Mouse (Mus musculus) midbrain, embryonic 12.5 days (tissue): ENCODE results near the gene 4933424G06Rik. TPM values are rescaled to one million over a fixed set of nuclear protein-coding genes. Genes with fewer than 3 reads are reported as not detected.

Experiments used
- ATAC-seq: fragments of 200-750 bp; cut with Nextera tagmentation; 2 replicates; pipeline ENCODE4 v1.8.0; 2017; ENCODE audit warnings: low read depth, moderate TSS enrichment, moderate library complexity; ENCODE audit not compliant: low FRiP score
- H3K27ac ChIP-seq: fragments of 300-500 bp; sonication (generic); replicated peaks from 2 replicates; pipeline ENCODE4 v1.5.1; 2016; ENCODE audit warnings: mild to moderate bottlenecking
- H3K27me3 ChIP-seq: fragments of 300-500 bp; sonication (generic); 2 replicates; pipeline ENCODE4 v1.6.1; 2016; ENCODE audit warnings: mild to moderate bottlenecking
- H3K36me3 ChIP-seq: fragments of 300-500 bp; sonication (generic); 2 replicates; pipeline ENCODE4 v1.6.1; 2016
- H3K4me1 ChIP-seq: fragments of 300-500 bp; sonication (generic); 2 replicates; pipeline ENCODE4 v1.6.1; 2016
- H3K4me2 ChIP-seq: fragments of 300-500 bp; sonication (generic); replicated peaks from 2 replicates; pipeline ENCODE4 v1.6.1; 2016; ENCODE audit warnings: mild to moderate bottlenecking, moderate library complexity
- H3K4me3 ChIP-seq: fragments of 300-500 bp; sonication (generic); 2 replicates; pipeline ENCODE4 v1.5.1; 2016; ENCODE audit warnings: mild to moderate bottlenecking
- H3K9ac ChIP-seq: fragments of 300-500 bp; sonication (generic); replicated peaks from 2 replicates; pipeline ENCODE4 v1.6.1; 2016; ENCODE audit warnings: mild to moderate bottlenecking, moderate library complexity
- H3K9me3 ChIP-seq: fragments of 300-500 bp; sonication (generic); 2 replicates; pipeline ENCODE4 v1.6.1; 2016; ENCODE audit warnings: mild to moderate bottlenecking
- WGBS: fragments of 180-500 bp; shearing (Covaris S2); methylation state at CpG from one replicate; pipeline ENCODE4 v1.1.7; 2016; 5-methylcytosine and 5-hydroxymethylcytosine counted together
- polyA plus RNA-seq: library from polyadenylated mRNA; unstranded; fragments of >200 nt; fragmentation: Nextera tagmentation; extraction: Ambion mirVana; gene quantifications from 2 replicates; pipeline ENCODE4 v1.2.1, GENCODE M21; 2016

4933424G06Rik gene
- polyA plus RNA-seq, 1 experiment from 2014 or later, result 0.27 TPM

- no peak overlapping the region for H3K27ac ChIP-seq
- H3K9ac ChIP-seq, result no peak overlapping the region
- no peaks in the 10 kb centered on the region for H3K27me3 ChIP-seq
- no peak for ATAC-seq
- H3K36me3 ChIP-seq, result no peaks in the 10 kb centered on the region
- H3K4me3 ChIP-seq, result no peak overlapping the region
- no peak overlapping the region for H3K4me2 ChIP-seq
- H3K9me3 ChIP-seq, result no peaks in the 10 kb centered on the region
- 90% methylated on average over 18 of the region's 18 CpGs for WGBS
- H3K4me1 ChIP-seq, result no peaks in the 10 kb centered on the region
Measured at GRCm38 (mm10) chr1:36759076-36759475, 49.1 kb downstream of the 4933424G06Rik start.

DNA sequence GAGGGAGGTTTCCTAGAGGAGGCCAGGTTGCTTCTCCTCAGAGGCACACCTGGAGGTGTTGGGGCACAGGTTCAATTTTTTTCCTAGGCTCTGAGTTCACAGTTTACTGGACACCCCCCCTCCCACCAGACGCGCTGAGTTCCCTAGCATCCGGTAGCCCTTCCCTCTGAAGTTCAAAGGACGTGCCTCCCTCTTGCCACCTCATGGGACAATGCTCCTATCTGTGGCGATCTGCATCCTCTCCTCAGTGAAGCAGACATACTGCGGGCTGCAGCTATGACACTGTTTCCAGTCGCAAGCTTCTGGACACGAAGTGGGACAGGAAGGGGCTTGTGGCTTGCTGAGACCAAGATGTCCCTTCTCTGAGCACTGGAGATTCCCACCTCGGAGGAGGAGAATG, 50.5 kb downstream of the 4933424G06Rik start:
- Histone ChIP-seq H3K27ac (no peak overlapping the region), H3K36me3 (no peaks in the 10 kb centered on the region), H3K4me1 (no peaks in the 10 kb centered on the region), H3K9ac (no peak overlapping the region), H3K27me3 (no peaks in the 10 kb centered on the region), H3K4me3 (no peak overlapping the region), H3K4me2 (no peak overlapping the region), H3K9me3 (no peaks in the 10 kb centered on the region)
- 89% methylated on average over 9 of the region's 9 CpGs for WGBS
- no peak for ATAC-seq

DNA sequence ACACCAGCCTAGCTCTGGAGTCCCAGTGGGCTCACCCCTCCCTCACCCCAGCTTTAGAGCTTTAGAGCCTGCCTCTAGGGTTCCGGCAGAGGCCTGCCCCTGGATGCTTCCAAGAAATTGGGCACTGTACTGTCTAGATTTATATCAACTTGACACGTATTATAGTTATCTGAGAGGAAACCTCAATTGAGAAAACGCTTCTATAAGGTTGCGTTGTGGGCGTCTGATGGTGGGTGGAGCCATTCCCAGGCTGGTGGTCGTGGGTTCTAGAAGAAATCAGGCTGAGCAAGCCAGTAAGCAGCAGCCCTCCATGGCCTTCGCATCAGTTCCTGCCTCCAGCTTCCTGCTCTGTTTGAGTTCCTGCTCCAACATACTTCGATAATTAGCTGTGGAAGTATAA, 51.1 kb downstream of the 4933424G06Rik start:
- Histone ChIP-seq H3K36me3 (no peaks in the 10 kb centered on the region), H3K27ac (no peak overlapping the region), H3K4me2 (no peak overlapping the region), H3K4me1 (no peaks in the 10 kb centered on the region), H3K4me3 (no peak overlapping the region), H3K9ac (no peak overlapping the region), H3K27me3 (no peaks in the 10 kb centered on the region), H3K9me3 (no peaks in the 10 kb centered on the region)
- no peak for ATAC-seq
- 87% methylated on average over 8 of the region's 8 CpGs for WGBS

DNA sequence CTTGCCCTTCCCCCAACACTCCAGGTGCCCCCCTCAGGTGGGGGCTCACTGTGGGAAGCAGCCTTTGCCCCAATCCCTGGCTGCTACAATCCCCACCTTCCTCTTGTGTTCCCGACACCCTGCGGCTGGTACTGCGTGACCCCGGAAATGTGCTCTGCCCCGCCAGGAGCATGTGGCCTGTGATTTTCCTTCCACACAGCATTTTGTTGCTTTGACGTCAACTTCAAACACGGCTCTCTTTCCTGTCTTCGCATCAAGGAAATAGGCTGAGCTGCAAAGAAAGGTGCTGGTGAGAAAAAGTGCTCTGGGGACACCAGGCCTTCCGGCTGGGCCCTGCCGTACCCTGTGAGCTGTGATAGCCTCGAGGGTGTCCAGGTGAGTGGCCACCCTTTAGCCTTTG, 51.6 kb downstream of the 4933424G06Rik start, which contains the start of gene Zap70:
TSS of gene Zap70 (plus strand) at position 231 of the 400 bp plus-strand sequence.
- 91% methylated on average over 11 of the region's 11 CpGs for WGBS
- H3K4me2 ChIP-seq, result no peak within 1 kb of the TSS
- H3K36me3 ChIP-seq, result no peaks in the 10 kb centered on the region
- no peak for ATAC-seq
- H3K27me3 ChIP-seq, result no peaks in the 10 kb centered on the region
- no peaks in the 10 kb centered on the region for H3K4me1 ChIP-seq
- no peak within 1 kb of the TSS for H3K27ac ChIP-seq
- H3K9ac ChIP-seq, result no peak within 1 kb of the TSS
- H3K9me3 ChIP-seq, result no peaks in the 10 kb centered on the region
- H3K4me3 ChIP-seq, result no peak within 1 kb of the TSS

GRCm38 (mm10) chr1:36766431-36767205, 56.7 kb downstream of the 4933424G06Rik start:
- Histone ChIP-seq H3K27me3 (peaks cover 13% of the 10 kb centered on the region), H3K4me1 (no peaks in the 10 kb centered on the region), H3K4me2 (no peak overlapping the region), H3K27ac (no peak overlapping the region), H3K9me3 (no peaks in the 10 kb centered on the region), H3K4me3 (no peak overlapping the region), H3K36me3 (no peaks in the 10 kb centered on the region), H3K9ac (no peak overlapping the region)
- ATAC-seq, result no peak
- 67% methylated on average over 4 of the region's 4 CpGs for WGBS

GRCm38 (mm10) chr1:36767321-36767720, 57.4 kb downstream of the 4933424G06Rik start:
- Histone ChIP-seq H3K4me1 (no peaks in the 10 kb centered on the region), H3K36me3 (no peaks in the 10 kb centered on the region), H3K9me3 (no peaks in the 10 kb centered on the region), H3K27me3 (peaks cover 17% of the 10 kb centered on the region), H3K4me2 (no peak overlapping the region), H3K4me3 (no peak overlapping the region), H3K9ac (no peak overlapping the region), H3K27ac (no peak overlapping the region)
- WGBS, result 66% methylated on average over 10 of the region's 10 CpGs
- ATAC-seq, result no peak

DNA sequence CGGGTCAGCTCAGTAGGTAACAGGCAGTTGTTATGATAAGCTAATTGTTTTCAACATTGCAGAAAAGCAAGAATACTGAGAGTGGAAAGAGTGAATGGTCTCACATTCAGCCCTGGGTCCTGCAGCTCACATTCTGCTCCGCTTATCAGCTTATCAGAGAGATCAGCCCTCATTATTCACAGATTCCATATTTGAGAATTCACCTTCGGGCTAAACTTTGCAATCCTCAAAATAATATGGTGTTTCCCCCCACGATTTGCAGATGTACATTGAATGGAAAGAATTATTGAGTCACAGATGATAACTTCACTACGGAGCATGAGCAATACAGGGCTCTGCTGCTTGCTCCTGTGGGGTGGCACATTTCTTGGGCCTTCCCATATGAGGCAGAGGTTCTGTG, 58.8 kb downstream of the 4933424G06Rik start:
- H3K4me1 ChIP-seq, result no peaks in the 10 kb centered on the region
- no peak overlapping the region for H3K4me2 ChIP-seq
- H3K9ac ChIP-seq, result no peak overlapping the region
- WGBS, result 78% methylated on average over 5 of the region's 5 CpGs
- H3K9me3 ChIP-seq, result no peaks in the 10 kb centered on the region
- no peak for ATAC-seq
- H3K27me3 ChIP-seq, result peaks cover 17% of the 10 kb centered on the region
- H3K36me3 ChIP-seq, result no peaks in the 10 kb centered on the region
- no peak overlapping the region for H3K27ac ChIP-seq
- no peak overlapping the region for H3K4me3 ChIP-seq

GRCm38 (mm10) chr1:36769951-36770350, 60.0 kb downstream of the 4933424G06Rik start:
- H3K27ac ChIP-seq, result no peak overlapping the region
- H3K9ac ChIP-seq, result no peak overlapping the region
- peaks cover 17% of the 10 kb centered on the region for H3K27me3 ChIP-seq
- no peak overlapping the region for H3K4me2 ChIP-seq
- H3K4me1 ChIP-seq, result no peaks in the 10 kb centered on the region
- no peak overlapping the region for H3K4me3 ChIP-seq
- 88% methylated on average over 1 of the region's 1 CpGs for WGBS
- no peaks in the 10 kb centered on the region for H3K9me3 ChIP-seq
- H3K36me3 ChIP-seq, result no peaks in the 10 kb centered on the region
- ATAC-seq, result no peak

- peak overlapping the region; percentile 41 for H3K4me2 ChIP-seq
- H3K27ac ChIP-seq, result no peak overlapping the region
- H3K36me3 ChIP-seq, result no peaks in the 10 kb centered on the region
- no peak for ATAC-seq
- H3K27me3 ChIP-seq, result peaks cover 17% of the 10 kb centered on the region
- H3K4me3 ChIP-seq, result peak overlapping the region; percentile 30
- no peaks in the 10 kb centered on the region for H3K9me3 ChIP-seq
- WGBS, result 12% methylated on average over 27 of the region's 27 CpGs
- no peak overlapping the region for H3K9ac ChIP-seq
- H3K4me1 ChIP-seq, result no peaks in the 10 kb centered on the region
Measured at GRCm38 (mm10) chr1:36770998-36771397, 61.0 kb downstream of the 4933424G06Rik start.

DNA sequence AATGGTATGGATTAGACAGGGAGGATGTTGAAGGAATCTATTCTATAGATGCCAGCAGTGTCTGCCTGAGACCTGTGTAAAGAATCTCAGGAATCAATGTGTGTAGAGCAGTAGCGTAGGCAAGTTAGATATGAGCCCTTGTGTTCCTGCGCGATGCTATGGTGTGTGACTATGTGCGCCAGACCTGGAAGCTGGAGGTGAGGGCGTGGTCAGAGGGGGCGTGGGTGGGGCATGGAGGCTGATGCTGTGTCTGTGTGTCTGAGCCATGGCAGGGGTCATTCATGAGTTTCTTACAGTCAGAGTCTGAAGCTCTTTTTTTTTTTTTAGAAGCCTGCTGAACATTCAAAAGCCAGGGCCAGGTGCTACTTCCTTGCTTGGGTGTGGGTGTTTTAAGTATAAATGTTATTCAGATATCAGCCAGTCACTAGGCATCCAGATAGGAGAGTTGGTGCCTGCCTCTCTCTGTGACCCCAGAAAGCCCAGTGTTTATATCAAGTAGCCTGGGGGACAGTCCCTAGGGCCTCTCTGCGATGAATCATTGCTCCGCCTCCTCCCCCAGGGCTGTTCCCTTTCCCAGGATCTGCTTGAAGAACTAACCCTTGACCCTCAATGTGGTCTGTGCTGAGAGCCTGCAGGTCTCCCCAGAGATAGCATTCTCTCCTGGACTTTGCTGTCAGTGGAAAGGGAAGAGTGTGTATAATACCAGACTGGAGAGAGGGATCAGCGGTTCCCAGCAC, 62.4 kb downstream of the 4933424G06Rik start:
- H3K27me3 ChIP-seq, result peaks cover 17% of the 10 kb centered on the region
- no peak overlapping the region for H3K4me3 ChIP-seq
- H3K4me2 ChIP-seq, result no peak overlapping the region
- H3K4me1 ChIP-seq, result no peaks in the 10 kb centered on the region
- no peaks in the 10 kb centered on the region for H3K36me3 ChIP-seq
- H3K27ac ChIP-seq, result no peak overlapping the region
- no peak for ATAC-seq
- 89% methylated on average over 9 of the region's 9 CpGs for WGBS
- no peak overlapping the region for H3K9ac ChIP-seq
- no peaks in the 10 kb centered on the region for H3K9me3 ChIP-seq

GRCm38 (mm10) chr1:36780793-36781192, 70.8 kb downstream of the 4933424G06Rik start:
- H3K9me3 ChIP-seq, result no peaks in the 10 kb centered on the region
- H3K9ac ChIP-seq, result no peak overlapping the region
- no peak overlapping the region for H3K4me2 ChIP-seq
- WGBS, result 91% methylated on average over 13 of the region's 13 CpGs
- H3K27ac ChIP-seq, result no peak overlapping the region
- no peak for ATAC-seq
- H3K27me3 ChIP-seq, result no peaks in the 10 kb centered on the region; the same call in 1 of the 2 replicates
- H3K4me1 ChIP-seq, result peaks cover 10% of the 10 kb centered on the region; the same call in 1 of the 2 replicates
- H3K4me3 ChIP-seq, result no peak overlapping the region
- no peaks in the 10 kb centered on the region for H3K36me3 ChIP-seq

DNA sequence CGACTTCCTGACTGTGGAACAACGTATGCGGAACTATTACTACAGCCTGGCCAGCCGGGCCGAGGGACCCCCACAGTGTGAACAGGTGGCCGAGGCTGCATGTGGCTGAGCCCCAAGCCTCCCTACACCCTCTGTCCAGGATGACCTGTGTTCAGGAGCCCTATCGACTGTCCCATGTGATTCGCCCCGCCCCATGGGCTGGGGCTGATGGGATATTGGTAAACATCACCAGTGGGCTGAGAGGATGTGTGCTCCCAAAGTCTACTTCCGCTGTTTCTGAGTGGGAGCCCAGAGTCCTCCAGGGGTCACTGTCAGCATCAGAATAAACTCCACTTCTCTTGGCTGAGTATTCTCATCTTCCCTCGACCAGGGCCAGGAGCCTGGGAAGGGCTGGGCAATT, 72.5 kb downstream of the 4933424G06Rik start:
- H3K9me3 ChIP-seq, result no peaks in the 10 kb centered on the region; the same call in 1 of the 2 replicates
- H3K9ac ChIP-seq, result no peak overlapping the region
- ATAC-seq, result no peak
- no peaks in the 10 kb centered on the region for H3K36me3 ChIP-seq
- peaks cover 10% of the 10 kb centered on the region; the same call in 1 of the 2 replicates for H3K4me1 ChIP-seq
- H3K4me2 ChIP-seq, result no peak overlapping the region
- no peaks in the 10 kb centered on the region; the same call in 1 of the 2 replicates for H3K27me3 ChIP-seq
- no peak overlapping the region for H3K27ac ChIP-seq
- no peak overlapping the region for H3K4me3 ChIP-seq
- 81% methylated on average over 11 of the region's 11 CpGs for WGBS
